Mouse (Mus musculus) kidney, adult 2 months (tissue): ENCODE data around the gene Pdlim5. TPM values are rescaled to one million over a fixed set of nuclear protein-coding genes. Genes with fewer than 3 reads are reported as not detected.

Experiments
- DNase-seq: peaks from one replicate; pipeline ENCODE4 v3.0.0; 2021
- H3K27ac ChIP-seq: fragments of 200-500 bp; 2 replicates; pipeline ENCODE4 v1.5.1; 2012; ENCODE audit warnings: low read depth, low read length, control low read depth, inconsistent platforms; ENCODE audit not compliant: insufficient read depth
- H3K27me3 ChIP-seq: fragments of 200-500 bp; replicated peaks from 2 replicates; pipeline ENCODE4 v1.6.1; 2012; ENCODE audit warnings: mild to moderate bottlenecking, moderate library complexity, low read length, inconsistent platforms; ENCODE audit not compliant: control insufficient read depth, insufficient read depth
- H3K36me3 ChIP-seq: fragments of 200-500 bp; 2 replicates; pipeline ENCODE4 v1.6.1; 2012; ENCODE audit warnings: mild to moderate bottlenecking, moderate library complexity, low read length, inconsistent platforms; ENCODE audit not compliant: control insufficient read depth, insufficient read depth
- H3K4me1 ChIP-seq: fragments of 200-500 bp; 2 replicates; pipeline ENCODE4 v1.6.1; 2011; ENCODE audit warnings: low read length; ENCODE audit not compliant: control insufficient read depth, insufficient read depth
- H3K4me3 ChIP-seq: fragments of 200-500 bp; 2 replicates; pipeline ENCODE4 v1.5.1; 2011; ENCODE audit warnings: mild to moderate bottlenecking, low read depth, low read length, control low read depth; ENCODE audit not compliant: insufficient read depth
- CTCF ChIP-seq: fragments of 200-500 bp; conservative IDR thresholded peaks from 2 replicates; pipeline ENCODE4 v1.5.1; 2011; ENCODE audit warnings: low read depth, mild to moderate bottlenecking, control low read depth, low read length, moderate library complexity, mixed read lengths; ENCODE audit not compliant: insufficient read depth, insufficient read length
- POLR2A ChIP-seq: fragments of 200-500 bp; IDR thresholded peaks from one replicate; pipeline ENCODE4 v1.6.1; 2011; ENCODE audit warnings: low read depth, low read length, control low read depth
- WGBS: fragments of 180-500 bp; shearing (Covaris S2); methylation state at CpG from one replicate; pipeline ENCODE4 v1.1.7; 2018; 5-methylcytosine and 5-hydroxymethylcytosine counted together
- polyA plus RNA-seq: library from polyadenylated mRNA; depleted of rRNA; stranded (reverse); fragments of >200 nt; gene quantifications from 2 replicates; pipeline ENCODE4 v1.2.3, GENCODE M21; 2012

Gene Pdlim5
- polyA plus RNA-seq, 1 experiment = 62.6 TPM

- peaks cover 1% of the 10 kb centered on the region for H3K27me3 ChIP-seq
- TF ChIP-seq CTCF (no peak), POLR2A (no peak)
- no peaks in the 10 kb centered on the region for H3K36me3 ChIP-seq
- peaks cover 7% of the 10 kb centered on the region for H3K4me1 ChIP-seq
- DNase-seq = peak; percentile 85
- no peak overlapping the region for H3K4me3 ChIP-seq
- WGBS = 33% methylated on average over 4 of the region's 4 CpGs
- H3K27ac ChIP-seq = no peak overlapping the region; the same call in 1 of the 2 replicates
These were observed 28.0 kb upstream of the Pdlim5 start for GRCm38 (mm10) chr3:142423501-142423917.

- TF ChIP-seq CTCF = no peak
- 70% methylated on average over 4 of the region's 4 CpGs for WGBS
- no peak overlapping the region for H3K4me3 ChIP-seq
- H3K36me3 ChIP-seq = no peaks in the 10 kb centered on the region
- H3K4me1 ChIP-seq = peaks cover 7% of the 10 kb centered on the region
- DNase-seq = no peak
- no peak overlapping the region for H3K27ac ChIP-seq
- H3K27me3 ChIP-seq = peaks cover 1% of the 10 kb centered on the region
These were observed 26.7 kb upstream of the Pdlim5 start for GRCm38 (mm10) chr3:142422229-142422628.

GRCm38 (mm10) chr3:142421470-142421869 lies 26.0 kb upstream of the Pdlim5 start:
- no peaks in the 10 kb centered on the region for H3K36me3 ChIP-seq
- no peak overlapping the region for H3K27ac ChIP-seq
- WGBS = 80% methylated on average over 3 of the region's 3 CpGs
- TF ChIP-seq POLR2A = no peak
- no peak for TF ChIP-seq CTCF
- H3K4me3 ChIP-seq = no peak overlapping the region
- peak; percentile 31 for DNase-seq
- H3K4me1 ChIP-seq = peaks cover 7% of the 10 kb centered on the region
- H3K27me3 ChIP-seq = no peaks in the 10 kb centered on the region; the same call in 1 of the 2 replicates

- H3K4me3 ChIP-seq = no peak overlapping the region
- no peaks in the 10 kb centered on the region for H3K4me1 ChIP-seq
- H3K36me3 ChIP-seq = no peaks in the 10 kb centered on the region
- TF ChIP-seq CTCF (no peak), POLR2A (no peak)
- 78% methylated on average over 3 of the region's 3 CpGs for WGBS
- no peaks in the 10 kb centered on the region for H3K27me3 ChIP-seq
- no peak overlapping the region for H3K27ac ChIP-seq
- DNase-seq = no peak
These were observed 22.5 kb upstream of the Pdlim5 start for GRCm38 (mm10) chr3:142417996-142418395.

GRCm38 (mm10) chr3:142413345-142413885 lies 17.9 kb upstream of the Pdlim5 start:
- no peak for DNase-seq
- no peak overlapping the region for H3K4me3 ChIP-seq
- no peak overlapping the region for H3K27ac ChIP-seq
- H3K4me1 ChIP-seq = no peaks in the 10 kb centered on the region
- H3K36me3 ChIP-seq = no peaks in the 10 kb centered on the region
- TF ChIP-seq CTCF = no peak
- 82% methylated on average over 4 of the region's 4 CpGs for WGBS
- H3K27me3 ChIP-seq = no peaks in the 10 kb centered on the region

GRCm38 (mm10) chr3:142410930-142411329 lies 15.4 kb upstream of the Pdlim5 start:
- TF ChIP-seq CTCF (no peak), POLR2A (no peak)
- DNase-seq = no peak

GRCm38 (mm10) chr3:142394796-142395508 lies 544 bp downstream of the Pdlim5 start:
- peak; percentile 91 for DNase-seq
- under 1% methylated on average over 64 of the region's 64 CpGs for WGBS
- peak overlapping the region; percentile 81 for H3K4me3 ChIP-seq

More at GRCm38 (mm10) chr3:142410930-142411329, 15.4 kb upstream of the Pdlim5 start:
- H3K4me3 ChIP-seq = no peak overlapping the region
- no peaks in the 10 kb centered on the region for H3K36me3 ChIP-seq
- no peaks in the 10 kb centered on the region for H3K27me3 ChIP-seq
- H3K27ac ChIP-seq = no peak overlapping the region
- no peaks in the 10 kb centered on the region for H3K4me1 ChIP-seq

More at GRCm38 (mm10) chr3:142394796-142395508, 544 bp downstream of the Pdlim5 start:
- Histone ChIP-seq H3K27ac (peak overlapping the region; percentile 91), H3K36me3 (no peaks in the 10 kb centered on the region), H3K4me1 (peaks cover 13% of the 10 kb centered on the region; the same call in 1 of the 2 replicates), H3K27me3 (no peaks in the 10 kb centered on the region)
- TF ChIP-seq CTCF = no peak
- no peak for TF ChIP-seq POLR2A
